Mouse (Mus musculus) liver, embryonic 11.5 days (tissue): ENCODE results near the gene Sec16a. TPM values are rescaled to one million over a fixed set of nuclear protein-coding genes. Genes with fewer than 3 reads are reported as not detected.

ENCODE experiments used
- ATAC-seq: fragments of 200-750 bp; cut with Nextera tagmentation; replicated peaks from 2 replicates; pipeline ENCODE4 v1.8.0; 2017; ENCODE audit warnings: moderate number of reproducible peaks, mild to moderate bottlenecking, moderate TSS enrichment, moderate library complexity; ENCODE audit not compliant: low FRiP score
- DNase-seq: peaks from one replicate; pipeline ENCODE4 v3.0.0-alpha.2; 2017; ENCODE audit warnings: low spot score
- H3K27ac ChIP-seq: fragments of 300-500 bp; sonication (generic); 2 replicates; pipeline ENCODE4 v1.5.1; 2014; ENCODE audit warnings: mild to moderate bottlenecking, low read depth, low read length, control low read depth
- H3K27me3 ChIP-seq: fragments of 300-500 bp; sonication (generic); replicated peaks from 2 replicates; pipeline ENCODE4 v1.6.1; 2014; ENCODE audit warnings: low read length, mixed read lengths; ENCODE audit not compliant: control insufficient read depth, insufficient read depth
- H3K36me3 ChIP-seq: fragments of 300-500 bp; sonication (generic); 2 replicates; pipeline ENCODE4 v1.6.1; 2014; ENCODE audit warnings: mild to moderate bottlenecking, low read length, moderate library complexity, mixed read lengths; ENCODE audit not compliant: control insufficient read depth, insufficient read depth
- H3K4me1 ChIP-seq: fragments of 300-500 bp; sonication (generic); replicated peaks from 2 replicates; pipeline ENCODE4 v1.6.1; 2014; ENCODE audit warnings: low read length, mixed read lengths; ENCODE audit not compliant: control insufficient read depth, insufficient read depth
- H3K4me2 ChIP-seq: fragments of 300-500 bp; sonication (generic); 2 replicates; pipeline ENCODE4 v1.6.1; 2014; ENCODE audit warnings: mild to moderate bottlenecking, control low read depth, moderate library complexity
- H3K4me3 ChIP-seq: fragments of 300-500 bp; sonication (generic); 2 replicates; pipeline ENCODE4 v1.5.1; 2014; ENCODE audit warnings: low read depth, low read length, control low read depth
- H3K9ac ChIP-seq: fragments of 300-500 bp; sonication (generic); 2 replicates; pipeline ENCODE4 v1.6.1; 2014; ENCODE audit warnings: low read depth, low read length, control low read depth
- H3K9me3 ChIP-seq: fragments of 300-500 bp; sonication (generic); 2 replicates; pipeline ENCODE4 v1.6.1; 2016; ENCODE audit warnings: low read length, inconsistent platforms, mixed read lengths; ENCODE audit not compliant: control insufficient read depth
- WGBS: fragments of 180-500 bp; shearing (Covaris S2); extraction: QIAGEN DNeasy Blood & Tissue Kit; methylation state at CpG from one replicate; pipeline ENCODE4 v1.1.7; 2014; 5-methylcytosine and 5-hydroxymethylcytosine counted together
- polyA plus RNA-seq: library from polyadenylated mRNA; unstranded; fragments of >200 nt; fragmentation: Nextera tagmentation; extraction: Ambion mirVana; gene quantifications from 2 replicates; pipeline ENCODE4 v1.2.1, GENCODE M21; 2014

Sec16a gene
- polyA plus RNA-seq, 1 experiment from 2014 or later = 33.7 TPM

DNA sequence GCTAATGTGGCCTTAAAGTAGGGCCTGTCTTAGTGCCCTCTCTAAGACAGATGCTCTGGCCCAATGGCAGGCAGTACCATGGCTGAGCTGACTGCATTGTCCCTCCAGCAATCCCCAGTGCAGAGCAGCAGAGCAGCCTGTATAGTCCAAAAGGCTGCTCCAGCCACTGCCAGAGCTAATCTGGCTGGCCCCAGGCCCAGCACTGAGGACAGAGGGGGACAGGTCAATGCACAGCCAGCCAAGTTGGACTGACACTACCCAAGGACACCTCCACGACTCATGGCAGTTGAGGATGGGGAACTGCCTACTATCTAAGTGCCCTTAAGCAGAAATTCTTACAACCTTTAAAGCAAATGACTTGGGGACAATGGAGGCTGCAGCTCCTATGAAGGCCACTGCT lies 76.4 kb downstream of the Sec16a start:
- ATAC-seq = no peak
- 91% methylated on average over 1 of the region's 1 CpGs for WGBS
- H3K36me3 ChIP-seq = peaks cover 60% of the 10 kb centered on the region

DNA sequence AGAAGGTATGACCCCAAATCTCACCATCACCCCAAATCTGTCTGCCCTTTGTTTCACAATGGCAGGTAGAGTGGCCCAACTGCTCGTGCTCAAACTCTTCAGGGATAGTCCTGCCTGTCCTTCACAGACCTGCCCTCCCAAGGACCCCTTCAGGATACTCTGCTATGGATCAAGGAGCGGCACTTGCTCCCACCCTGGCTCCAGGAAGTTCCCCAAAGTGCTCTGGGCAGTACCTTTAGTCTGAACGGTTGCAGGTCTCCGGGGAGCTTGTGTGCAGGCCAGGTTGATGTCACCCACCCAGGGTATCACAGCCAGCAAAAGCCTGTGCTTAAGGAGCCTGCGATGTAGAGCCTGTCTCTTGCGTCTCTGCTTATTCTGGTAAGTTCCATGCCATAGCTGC lies 77.1 kb downstream of the Sec16a start:
- Histone ChIP-seq H3K9me3 (no peaks in the 10 kb centered on the region), H3K27me3 (no peaks in the 10 kb centered on the region), H3K9ac (no peak overlapping the region), H3K4me1 (no peaks in the 10 kb centered on the region), H3K4me3 (no peak overlapping the region), H3K36me3 (peaks cover 55% of the 10 kb centered on the region), H3K27ac (no peak overlapping the region), H3K4me2 (no peak overlapping the region)
- ATAC-seq = no peak
- WGBS = 93% methylated on average over 6 of the region's 6 CpGs
- no peak for DNase-seq

More for the DNA sequence above, 76.4 kb downstream of the Sec16a start:
- Histone ChIP-seq H3K4me2 (no peak overlapping the region), H3K4me1 (no peaks in the 10 kb centered on the region), H3K27ac (no peak overlapping the region), H3K9me3 (no peaks in the 10 kb centered on the region), H3K4me3 (no peak overlapping the region), H3K27me3 (no peaks in the 10 kb centered on the region), H3K9ac (no peak overlapping the region)
- no peak for DNase-seq

DNA sequence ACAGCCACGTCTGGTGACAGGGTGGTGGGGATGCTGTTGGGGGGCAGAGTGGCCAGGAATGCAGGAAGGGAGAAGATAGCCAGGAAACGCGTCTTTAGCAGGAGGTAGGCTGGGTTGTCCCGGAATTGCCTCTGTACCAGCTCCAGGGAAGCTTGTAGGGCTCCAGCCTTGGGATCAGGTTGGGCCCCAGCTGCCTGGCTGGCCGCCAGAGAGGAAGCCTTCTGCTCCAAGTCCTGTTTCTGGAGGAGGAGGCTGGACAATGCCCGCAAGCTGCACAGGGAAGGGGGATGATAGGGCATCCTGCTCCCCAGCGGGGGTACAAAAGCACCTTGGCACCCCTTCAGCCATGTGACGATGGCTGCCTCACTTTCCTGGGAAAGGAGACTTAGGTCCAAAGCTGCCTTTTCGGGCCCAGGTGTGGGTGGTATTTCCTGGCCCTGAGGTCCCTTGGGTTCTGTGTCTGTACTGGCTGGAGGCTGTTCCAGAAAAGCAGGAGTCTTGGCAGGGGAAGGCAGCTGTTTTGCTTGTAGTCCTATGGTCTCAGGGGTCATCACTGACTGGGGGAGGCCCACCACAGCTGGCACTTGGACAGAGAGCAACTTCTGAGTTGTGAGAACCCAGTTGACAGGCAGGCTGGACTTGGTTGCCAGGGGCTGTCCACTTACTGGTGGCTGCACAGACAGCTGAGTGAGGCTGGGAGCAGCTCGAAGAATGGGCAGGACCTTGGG lies 80.1 kb downstream of the Sec16a start:
- H3K27ac ChIP-seq = no peak overlapping the region
- no peak for DNase-seq
- WGBS = 88% methylated on average over 10 of the region's 10 CpGs
- no peak for ATAC-seq
- H3K4me3 ChIP-seq = no peak overlapping the region
- no peaks in the 10 kb centered on the region for H3K27me3 ChIP-seq
- no peak overlapping the region for H3K4me2 ChIP-seq
- H3K9me3 ChIP-seq = no peaks in the 10 kb centered on the region
- no peaks in the 10 kb centered on the region for H3K4me1 ChIP-seq
- peaks cover 46% of the 10 kb centered on the region for H3K36me3 ChIP-seq
- 0 out of 2 replicates have a peak overlapping the region, but pooled peaks have one; percentile 8 for H3K9ac ChIP-seq

DNA sequence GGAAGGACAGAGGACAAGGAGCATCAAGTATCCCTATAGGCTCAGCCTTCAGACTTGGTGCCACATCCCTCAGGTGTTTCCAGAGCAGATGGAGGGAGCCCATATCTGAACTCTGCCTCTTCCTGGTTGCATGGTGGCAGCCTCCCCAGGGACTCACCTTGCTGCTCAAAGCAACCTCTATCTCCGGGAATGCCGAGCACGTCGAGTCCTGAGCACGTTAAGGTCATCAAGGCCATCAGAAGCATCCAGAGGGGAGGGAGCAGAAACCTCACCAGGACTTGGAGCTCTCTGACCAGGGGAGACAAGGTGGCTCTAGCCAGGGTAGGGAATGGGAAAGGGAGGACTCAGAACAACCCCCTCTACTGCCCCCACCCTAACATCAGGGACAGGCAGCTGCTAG lies 81.5 kb downstream of the Sec16a start:
- H3K27ac ChIP-seq = no peak overlapping the region
- ATAC-seq = no peak
- H3K9me3 ChIP-seq = no peaks in the 10 kb centered on the region
- H3K27me3 ChIP-seq = no peaks in the 10 kb centered on the region
- no peak overlapping the region for H3K4me2 ChIP-seq
- 63% methylated on average over 5 of the region's 5 CpGs for WGBS
- H3K4me1 ChIP-seq = no peaks in the 10 kb centered on the region
- no peak overlapping the region for H3K4me3 ChIP-seq
- DNase-seq = no peak
- H3K36me3 ChIP-seq = peaks cover 33% of the 10 kb centered on the region
- no peak overlapping the region for H3K9ac ChIP-seq

DNA sequence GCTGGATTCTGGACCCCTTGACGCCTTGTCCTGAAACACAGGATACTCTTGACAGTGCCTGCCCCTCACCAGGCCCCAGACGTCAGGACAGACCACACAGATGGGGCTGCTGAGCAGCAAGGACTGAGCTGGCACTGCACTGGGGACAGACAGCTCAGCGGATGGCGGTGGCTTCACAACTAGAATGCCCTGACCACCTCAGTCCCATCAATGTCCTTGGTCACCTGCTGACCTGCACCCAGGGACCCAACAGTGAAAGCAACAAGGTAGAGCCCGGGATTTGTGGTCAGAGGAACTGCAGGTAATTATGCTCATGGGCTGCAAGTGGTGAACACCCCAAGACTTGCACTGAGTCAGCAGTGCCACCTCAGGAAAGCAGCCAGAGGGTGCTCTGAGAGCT lies 82.0 kb downstream of the Sec16a start:
- Histone ChIP-seq H3K4me1 (no peaks in the 10 kb centered on the region), H3K27ac (no peak overlapping the region), H3K4me2 (no peak overlapping the region), H3K9ac (no peak overlapping the region), H3K4me3 (no peak overlapping the region), H3K9me3 (no peaks in the 10 kb centered on the region), H3K36me3 (peaks cover 29% of the 10 kb centered on the region), H3K27me3 (no peaks in the 10 kb centered on the region)
- WGBS = 86% methylated on average over 5 of the region's 5 CpGs
- ATAC-seq = no peak
- DNase-seq = no peak

DNA sequence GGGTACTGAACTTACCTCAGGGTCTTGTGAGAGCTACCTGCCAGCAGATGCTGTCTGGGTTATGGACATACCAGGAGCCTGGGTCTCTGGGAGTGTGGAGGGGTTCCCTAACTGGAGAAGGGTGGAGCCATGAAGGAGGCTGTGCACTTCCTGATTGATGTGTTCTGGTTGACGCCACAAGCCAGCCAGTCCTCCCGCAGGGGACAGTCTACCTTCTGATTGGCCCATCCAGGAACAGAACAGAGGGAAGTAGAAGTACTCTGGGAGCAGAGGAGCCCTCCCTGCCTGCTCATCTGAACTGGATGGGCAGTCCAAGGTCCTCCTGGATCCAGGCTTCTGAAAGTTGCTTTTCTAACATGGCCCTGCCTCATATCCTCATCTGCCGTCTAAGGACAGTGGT lies 84.2 kb downstream of the Sec16a start, which contains the start of gene Card9:
Gene Card9 (minus strand): TSS at position 147 of the 400 bp plus-strand sequence.
- DNase-seq (no peak), ATAC-seq (peak; percentile 42; the same call in 1 of the 2 replicates)
- H3K27me3 ChIP-seq = no peaks in the 10 kb centered on the region
- H3K4me3 ChIP-seq = no peak within 1 kb of the TSS
- H3K9ac ChIP-seq = no peak within 1 kb of the TSS
- H3K36me3 ChIP-seq = peaks cover 17% of the 10 kb centered on the region
- no peaks in the 10 kb centered on the region for H3K9me3 ChIP-seq
- no peak within 1 kb of the TSS for H3K27ac ChIP-seq
- 27% methylated on average over 3 of the region's 3 CpGs for WGBS
- H3K4me2 ChIP-seq = peak within 1 kb of the TSS; percentile 2; the same call in 1 of the 2 replicates
- H3K4me1 ChIP-seq = no peaks in the 10 kb centered on the region

DNA sequence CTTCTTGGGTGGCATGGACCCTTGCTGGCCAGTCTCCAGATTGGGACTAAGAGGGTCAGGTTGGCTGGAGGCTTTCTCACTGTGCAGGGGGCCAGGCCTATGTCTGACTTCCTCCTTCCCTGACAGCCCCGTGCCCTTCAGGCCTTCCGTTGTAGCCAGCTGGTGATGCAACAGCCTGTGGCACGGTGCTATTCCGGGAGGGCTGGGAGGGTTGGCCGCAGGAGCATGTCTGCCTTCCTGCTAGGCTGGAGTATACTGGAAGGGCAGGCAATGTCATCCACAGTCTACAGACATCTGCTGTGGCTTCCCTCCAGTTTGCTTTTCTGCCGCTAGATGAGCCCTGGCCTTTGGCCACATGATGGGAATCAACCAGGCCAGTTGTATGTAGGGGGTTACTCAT lies 85.0 kb downstream of the Sec16a start:
- H3K36me3 ChIP-seq = peaks cover 9% of the 10 kb centered on the region
- H3K4me1 ChIP-seq = no peaks in the 10 kb centered on the region
- H3K4me3 ChIP-seq = no peak overlapping the region
- H3K4me2 ChIP-seq = peak overlapping the region; percentile 2; the same call in 1 of the 2 replicates
- no peak overlapping the region for H3K27ac ChIP-seq
- H3K9me3 ChIP-seq = no peaks in the 10 kb centered on the region
- H3K9ac ChIP-seq = no peak overlapping the region
- no peak for ATAC-seq
- DNase-seq = no peak
- H3K27me3 ChIP-seq = no peaks in the 10 kb centered on the region
- 61% methylated on average over 6 of the region's 6 CpGs for WGBS
